Comparison of ENCODE assay signal across 9 mouse cellular contexts in genomic region chr10:96622761-96623632, GRCm38 (mm10). TPM values are rescaled to one million over a fixed set of nuclear protein-coding genes. Genes with fewer than 3 reads are reported as not detected.
DNase-seq lines count a peak whose midpoint lies in the region; ATAC-seq lines count a peak whose summit lies in the region.
"Had no signal": no experiment of that assay in that cellular context is flagged by ENCODE, and none has a peak within 500 bp of the region (broad histone marks: within the 10 kb centered on the region; RNA-seq: fewer than 3 reads in every experiment).

No protein-coding gene starts in this region.

- no peaks in the 10 kb centered on the region for H3K9me3 ChIP-seq in forebrain, embryonic 12.5 days
- no peaks in the 10 kb centered on the region for H3K9me3 ChIP-seq in forebrain, embryonic 11.5 days (ENCODE audit: control insufficient read depth, low read length)
- H3K9me3 ChIP-seq in lung, embryonic 15.5 days: no peaks in the 10 kb centered on the region
- H3K9me3 ChIP-seq in hindbrain, embryonic 14.5 days (ENCODE audit: control insufficient read depth, low read length): no peaks in the 10 kb centered on the region
- H3K9me3 ChIP-seq in neural tube, embryonic 15.5 days (replicated peaks): no peaks in the 10 kb centered on the region
- H3K9me3 ChIP-seq: liver, embryonic 13.5 days had no signal

- no peak overlapping the region for H3K9ac ChIP-seq in forebrain, embryonic 12.5 days
- H3K9ac ChIP-seq in forebrain, embryonic 11.5 days (ENCODE audit: low read length): no peak overlapping the region
- no peak overlapping the region for H3K9ac ChIP-seq in lung, embryonic 15.5 days
- peak overlapping the region; percentile 61 for H3K9ac ChIP-seq in hindbrain, embryonic 14.5 days
- H3K9ac ChIP-seq in neural tube, embryonic 15.5 days (replicated peaks): 0 out of 2 replicates have a peak overlapping the region, but pooled peaks have one; percentile 3
- H3K9ac ChIP-seq: liver, embryonic 13.5 days had no signal

- DNase-seq in forebrain, embryonic 11.5 days (ENCODE audit: low spot score): no peak
- no peak for DNase-seq in lung, postnatal 14 days
- DNase-seq in hindbrain, embryonic 14.5 days (ENCODE audit: low spot score): no peak
- no peak for DNase-seq in gastrocnemius, postnatal 25 days
- DNase-seq in thymus, postnatal 14 days: no peak
- DNase-seq: liver, embryonic 13.5 days had no signal

- peaks cover 34% of the 10 kb centered on the region for H3K36me3 ChIP-seq in forebrain, embryonic 12.5 days (replicated peaks)
- H3K36me3 ChIP-seq in forebrain, embryonic 11.5 days (ENCODE audit: control insufficient read depth, insufficient read depth, low read length): no peaks in the 10 kb centered on the region; the same call in 1 of the 2 replicates
- H3K36me3 ChIP-seq in lung, embryonic 15.5 days: peaks cover 27% of the 10 kb centered on the region
- H3K36me3 ChIP-seq in hindbrain, embryonic 14.5 days (replicated peaks; ENCODE audit: control insufficient read depth, insufficient read depth): peaks cover 23% of the 10 kb centered on the region; the same call in 1 of the 2 replicates
- no peaks in the 10 kb centered on the region for H3K36me3 ChIP-seq in neural tube, embryonic 15.5 days
- H3K36me3 ChIP-seq: liver, embryonic 13.5 days had no signal

- peak overlapping the region; percentile 70 for H3K4me2 ChIP-seq in forebrain, embryonic 12.5 days
- H3K4me2 ChIP-seq in forebrain, embryonic 11.5 days (ENCODE audit: low read depth, low read length, severe bottlenecking): no peak overlapping the region
- H3K4me2 ChIP-seq in lung, embryonic 15.5 days: peak overlapping the region; percentile 67
- H3K4me2 ChIP-seq in hindbrain, embryonic 14.5 days (replicated peaks): peak overlapping the region; percentile 96
- H3K4me2 ChIP-seq in neural tube, embryonic 15.5 days: peak overlapping the region; percentile 75
- H3K4me2 ChIP-seq: liver, embryonic 13.5 days had no signal

- H3K4me1 ChIP-seq in forebrain, embryonic 12.5 days: peaks cover 51% of the 10 kb centered on the region
- H3K4me1 ChIP-seq in forebrain, embryonic 11.5 days (replicated peaks; ENCODE audit: control insufficient read depth, insufficient read depth, low read length): no peaks in the 10 kb centered on the region; the same call in 1 of the 2 replicates
- H3K4me1 ChIP-seq in lung, embryonic 15.5 days: peaks cover 35% of the 10 kb centered on the region
- H3K4me1 ChIP-seq in hindbrain, embryonic 14.5 days (replicated peaks; ENCODE audit: control insufficient read depth, insufficient read depth, low read length): peaks cover 60% of the 10 kb centered on the region
- H3K4me1 ChIP-seq in neural tube, embryonic 15.5 days: peaks cover 63% of the 10 kb centered on the region

- 90% methylated on average over 6 of the region's 6 CpGs for WGBS in forebrain, embryonic 12.5 days
- WGBS in forebrain, embryonic 11.5 days: 91% methylated on average over 6 of the region's 6 CpGs
- WGBS in lung, embryonic 15.5 days: 80% methylated on average over 6 of the region's 6 CpGs
- WGBS in hindbrain, embryonic 14.5 days: 56% methylated on average over 6 of the region's 6 CpGs
- WGBS in neural tube, embryonic 15.5 days: 54% methylated on average over 6 of the region's 6 CpGs

- ATAC-seq in forebrain, embryonic 12.5 days (ENCODE audit: low FRiP score): no peak
- no peak for ATAC-seq in forebrain, embryonic 11.5 days (replicated peaks; ENCODE audit: low FRiP score)
- no peak for ATAC-seq in lung, embryonic 15.5 days (ENCODE audit: borderline replicate concordance, extremely low read depth, low FRiP score, low TSS enrichment)
- ATAC-seq in hindbrain, embryonic 14.5 days (ENCODE audit: low FRiP score): no peak
- no peak for ATAC-seq in neural tube, embryonic 15.5 days (ENCODE audit: low FRiP score)

- H3K27ac ChIP-seq in forebrain, embryonic 12.5 days: no peak overlapping the region
- H3K27ac ChIP-seq in forebrain, embryonic 11.5 days (ENCODE audit: low read depth, low read length): no peak overlapping the region
- no peak overlapping the region for H3K27ac ChIP-seq in lung, embryonic 15.5 days
- H3K27ac ChIP-seq in hindbrain, embryonic 14.5 days: no peak overlapping the region
- H3K27ac ChIP-seq in neural tube, embryonic 15.5 days (replicated peaks): no peak overlapping the region
- H3K27ac ChIP-seq: liver, embryonic 13.5 days had no signal

- no peaks in the 10 kb centered on the region for H3K27me3 ChIP-seq in forebrain, embryonic 12.5 days
- H3K27me3 ChIP-seq in forebrain, embryonic 11.5 days (ENCODE audit: control insufficient read depth, insufficient read depth, low read length): no peaks in the 10 kb centered on the region
- H3K27me3 ChIP-seq in lung, embryonic 15.5 days: no peaks in the 10 kb centered on the region
- no peaks in the 10 kb centered on the region for H3K27me3 ChIP-seq in hindbrain, embryonic 14.5 days (ENCODE audit: control insufficient read depth, insufficient read depth, low read length)
- H3K27me3 ChIP-seq in neural tube, embryonic 15.5 days (replicated peaks): no peaks in the 10 kb centered on the region
- H3K27me3 ChIP-seq: liver, embryonic 13.5 days had no signal

- 0 out of 2 replicates have a peak overlapping the region, but pooled peaks have one; percentile 10 for H3K4me3 ChIP-seq in forebrain, embryonic 12.5 days (replicated peaks)
- H3K4me3 ChIP-seq in forebrain, embryonic 11.5 days (ENCODE audit: low read depth, low read length): no peak overlapping the region
- no peak overlapping the region; the same call in 1 of the 2 replicates for H3K4me3 ChIP-seq in lung, embryonic 15.5 days
- H3K4me3 ChIP-seq in hindbrain, embryonic 14.5 days (replicated peaks; ENCODE audit: low read length): peak overlapping the region; percentile 96
- peak overlapping the region; percentile 49 for H3K4me3 ChIP-seq in neural tube, embryonic 15.5 days (replicated peaks)
- H3K4me3 ChIP-seq: liver, embryonic 13.5 days had no signal

RNA-seq across cellular contexts. Expression of gene Btg1, which starts 6.2 kb away (rescaled TPM):
- polyA plus RNA-seq in forebrain, embryonic 12.5 days (2016; fragmentation: Nextera tagmentation; extraction: Ambion mirVana): 46.2 and 49.5 TPM in 2 replicates
- 35.9 and 40.2 TPM in 2 replicates for polyA plus RNA-seq in forebrain, embryonic 11.5 days (2014; fragmentation: Nextera tagmentation; extraction: Ambion mirVana)
- 53.7 and 59.3 TPM in 2 replicates for polyA plus RNA-seq in lung, embryonic 15.5 days (2015; fragmentation: Nextera tagmentation; extraction: Ambion mirVana)
- polyA plus RNA-seq in hindbrain, embryonic 14.5 days (2014; fragmentation: Nextera tagmentation; extraction: Ambion mirVana): 54.5 and 54.7 TPM in 2 replicates
- polyA plus RNA-seq in neural tube, embryonic 15.5 days (2015; fragmentation: Nextera tagmentation; extraction: Ambion mirVana): 36.2 and 41.6 TPM in 2 replicates
- total RNA-seq in gastrocnemius, postnatal 25 days (2021): 10 to 100 TPM; 14.8 to 15.3 TPM

Comparison
In these comparisons a context has a peak if more than half of its experiments do, and no peak if none do; other contexts are left out.
1. H3K4me3 ChIP-seq: peak in forebrain, embryonic 12.5 days (single experiment), hindbrain, embryonic 14.5 days (single experiment) and neural tube, embryonic 15.5 days (single experiment); none in forebrain, embryonic 11.5 days (single experiment) and lung, embryonic 15.5 days (single experiment).
2. H3K9ac ChIP-seq: peak in hindbrain, embryonic 14.5 days (single experiment) and neural tube, embryonic 15.5 days (single experiment); none in forebrain, embryonic 12.5 days (single experiment), forebrain, embryonic 11.5 days (single experiment) and lung, embryonic 15.5 days (single experiment).